Mouse (Mus musculus): ENCODE measurements at regions not wholly inside any gene's neighbourhood (a gene's known extent, or its start where the extent isn't known, plus 50 kb on each side); places are given as distances from the start of the nearest gene placed in this dataset.

- no peak for TF ChIP-seq POLR2A (IDR thresholded peaks at IDR 0.05; ENCODE audit: insufficient read depth, low read length)
- no peak for TF ChIP-seq CTCF (IDR thresholded peaks at IDR 0.05; ENCODE audit: low read depth, low read length)
- no peak for TF ChIP-seq EP300 (IDR thresholded peaks at IDR 0.05; ENCODE audit: insufficient read depth, low read depth, low read length)
Measured at GRCm38 (mm10) chr14:14525225-14525624, 124.1 kb downstream of the Olfr721-ps1 start.

Data from ES-Bruce4 (cell line).